Mouse (Mus musculus) kidney, adult 11 months (tissue): ENCODE data around the gene Etv4.

Experiments used
- DNase-seq: peaks from one replicate; pipeline ENCODE4 v3.0.0; 2022

Gene Etv4

GRCm38 (mm10) chr11:101784488-101785142 is 556 bp downstream of the Etv4 start:
- no peak for DNase-seq

- DNase-seq: no peak
Observed at GRCm38 (mm10) chr11:101784072-101784471, 1.1 kb downstream of the Etv4 start.

- no peak for DNase-seq
Observed at GRCm38 (mm10) chr11:101783584-101783983, 1.6 kb downstream of the Etv4 start.

- no peak for DNase-seq
Observed at GRCm38 (mm10) chr11:101783135-101783534, 2.0 kb downstream of the Etv4 start.

GRCm38 (mm10) chr11:101776846-101777245 is 8.3 kb downstream of the Etv4 start:
- no peak for DNase-seq

GRCm38 (mm10) chr11:101772449-101772848 is 12.7 kb downstream of the Etv4 start:
- DNase-seq: peak; percentile 75

- no peak for DNase-seq
Observed at GRCm38 (mm10) chr11:101772027-101772426, 13.1 kb downstream of the Etv4 start.

GRCm38 (mm10) chr11:101770266-101770665 is 14.9 kb downstream of the Etv4 start:
- no peak for DNase-seq

GRCm38 (mm10) chr11:101768721-101769120 is 16.4 kb downstream of the Etv4 start:
- DNase-seq: no peak

GRCm38 (mm10) chr11:101767326-101767725 is 17.8 kb downstream of the Etv4 start:
- DNase-seq: no peak

GRCm38 (mm10) chr11:101764546-101764945 is 20.6 kb downstream of the Etv4 start:
- DNase-seq: no peak

- no peak for DNase-seq
Observed at GRCm38 (mm10) chr11:101763723-101764122, 21.4 kb downstream of the Etv4 start.

- no peak for DNase-seq
Observed at GRCm38 (mm10) chr11:101759530-101759929, 25.6 kb downstream of the Etv4 start.

GRCm38 (mm10) chr11:101758431-101758830 is 26.7 kb downstream of the Etv4 start:
- no peak for DNase-seq

GRCm38 (mm10) chr11:101757366-101757765 is 27.8 kb downstream of the Etv4 start:
- DNase-seq: no peak

GRCm38 (mm10) chr11:101756616-101757015 is 28.6 kb downstream of the Etv4 start:
- no peak for DNase-seq

- no peak for DNase-seq
Observed at GRCm38 (mm10) chr11:101733596-101733995, 51.6 kb downstream of the Etv4 start.

GRCm38 (mm10) chr11:101732518-101733440 is 52.4 kb downstream of the Etv4 start, which contains the start of gene Dhx8:
TSS of gene Dhx8 (plus strand) at chr11:101732919.
- DNase-seq: peak; percentile 98

GRCm38 (mm10) chr11:101729308-101729707 is 55.9 kb downstream of the Etv4 start:
- DNase-seq: no peak

- no peak for DNase-seq
Observed at GRCm38 (mm10) chr11:101726765-101727164, 58.4 kb downstream of the Etv4 start.

- no peak for DNase-seq
Observed at GRCm38 (mm10) chr11:101725043-101725442, 60.1 kb downstream of the Etv4 start.

- peak; percentile 20 for DNase-seq
Observed at GRCm38 (mm10) chr11:101719986-101720520, 65.1 kb downstream of the Etv4 start.
